Mouse (Mus musculus) MEL-GATA-1-ER (cell line): ENCODE data around the gene Hcar2.

Source experiments
- DNase-seq: peaks from one replicate; pipeline ENCODE4 v3.0.0-alpha.2; 2012; ENCODE audit warnings: low read depth; ENCODE audit errors: extremely low read depth

Gene Hcar2

DNA sequence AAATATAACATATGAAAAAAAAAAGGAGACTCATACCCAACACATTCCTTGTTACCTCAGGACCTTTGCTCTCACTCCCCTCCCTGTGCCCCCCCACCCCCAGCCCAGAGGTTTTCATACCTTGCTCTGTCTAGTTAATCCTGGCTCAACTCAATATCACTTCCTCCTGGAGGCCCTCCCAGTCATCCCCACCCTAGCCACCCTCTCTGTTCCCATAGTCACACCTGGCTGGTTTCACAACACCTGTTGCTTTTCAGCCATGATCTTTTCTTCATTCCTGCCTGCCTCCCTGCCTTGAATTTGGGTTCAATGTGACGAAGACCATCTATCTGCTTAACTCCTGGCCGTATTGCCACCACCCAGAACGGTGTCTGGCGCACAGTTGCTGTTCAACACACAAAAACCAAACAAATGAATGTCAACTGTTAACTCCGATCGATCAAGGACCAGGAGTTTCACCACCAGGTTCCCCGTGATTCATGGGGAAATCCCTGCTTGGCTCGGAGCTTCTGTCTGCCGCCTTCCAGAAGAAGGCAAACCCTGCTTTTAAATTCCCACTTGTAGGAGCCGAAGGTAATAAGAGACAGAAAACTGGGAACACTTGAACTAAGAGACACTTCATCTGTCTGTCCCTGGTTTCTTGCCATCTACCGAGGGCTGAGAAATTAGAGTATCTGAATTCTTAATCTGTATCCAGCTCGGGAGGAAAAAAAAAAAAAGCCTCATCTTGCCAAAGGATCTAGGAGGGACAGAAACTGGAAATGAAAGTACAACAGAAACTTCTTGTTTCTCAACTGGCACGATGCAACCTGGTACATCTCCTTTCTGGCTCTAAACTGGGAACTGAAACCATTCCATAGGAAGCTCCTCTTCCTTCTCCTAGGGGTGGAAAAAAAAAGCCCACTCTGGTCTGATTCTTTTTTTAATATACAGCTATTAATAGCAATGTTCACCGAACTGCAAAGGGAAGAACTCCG lies 2.6 kb downstream of the Hcar2 start:
- DNase-seq, result no peak

DNA sequence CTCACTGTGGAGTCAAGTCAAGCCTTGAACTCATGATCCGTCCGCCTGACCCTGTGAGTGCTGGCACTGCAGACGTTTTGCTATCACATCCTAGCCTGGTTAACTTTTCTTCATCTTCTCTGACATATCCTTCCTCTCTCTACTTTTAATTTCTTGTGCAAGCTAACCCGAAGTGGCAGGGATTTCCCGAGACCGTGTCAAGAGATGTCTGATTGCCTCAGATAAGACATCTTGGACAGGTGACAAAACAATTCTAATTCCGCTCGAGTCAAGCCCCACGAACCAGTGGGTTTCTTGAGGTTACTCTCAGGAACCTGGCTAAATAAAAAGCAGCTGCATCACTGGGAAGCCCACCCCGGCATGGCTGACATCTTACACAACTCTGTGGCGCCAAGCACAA lies 6.5 kb downstream of the Hcar2 start:
- no peak for DNase-seq

DNA sequence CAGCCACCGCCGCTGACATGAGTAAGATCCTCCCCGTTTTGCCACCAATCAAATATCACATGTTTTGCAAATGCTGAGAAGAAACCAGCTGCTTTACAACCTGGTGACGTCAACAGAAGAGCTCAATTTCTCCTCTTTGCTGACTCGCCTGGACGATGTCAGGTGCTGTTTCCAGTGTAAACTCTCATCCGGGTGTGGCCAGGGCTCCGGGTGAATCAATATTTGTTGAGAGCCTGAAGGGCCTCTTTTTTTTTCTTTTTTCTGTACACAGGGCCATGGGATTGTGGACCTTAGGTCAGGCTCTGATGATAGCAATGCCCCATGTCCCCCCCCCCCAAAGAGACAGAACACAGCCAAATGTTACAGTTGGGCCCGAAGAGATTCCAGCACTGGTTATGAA lies 10.8 kb downstream of the Hcar2 start:
- no peak for DNase-seq

DNA sequence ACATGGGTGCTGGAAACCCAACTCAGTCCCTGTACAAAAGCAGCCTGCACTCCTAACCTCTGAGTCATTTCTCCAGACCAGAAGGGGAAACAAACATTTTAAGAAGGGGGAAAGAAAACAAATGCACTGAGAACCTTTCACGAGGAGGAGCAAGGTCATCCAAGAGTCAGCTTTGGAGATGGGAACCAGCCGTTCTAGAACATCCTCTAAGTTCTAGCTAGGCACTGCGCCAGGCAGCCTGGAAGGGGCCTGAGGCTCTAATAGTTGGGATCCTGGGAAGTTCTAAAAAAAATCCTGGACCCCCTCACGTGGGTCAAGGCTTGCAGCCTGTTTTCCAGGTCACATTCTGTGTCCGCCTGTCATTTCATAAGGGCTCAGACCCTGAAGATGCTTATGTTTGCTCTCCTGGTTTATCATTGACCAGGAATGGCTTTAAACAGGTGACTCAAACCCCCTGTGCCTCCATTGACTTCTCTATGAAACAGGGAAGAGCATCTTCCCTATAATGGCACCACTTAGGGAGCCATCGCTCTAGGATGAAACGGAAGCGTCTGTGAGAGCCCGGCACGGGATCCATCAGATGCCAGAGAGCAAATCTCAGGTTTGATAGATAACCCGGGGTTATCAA lies 11.3 kb downstream of the Hcar2 start:
- no peak for DNase-seq

DNA sequence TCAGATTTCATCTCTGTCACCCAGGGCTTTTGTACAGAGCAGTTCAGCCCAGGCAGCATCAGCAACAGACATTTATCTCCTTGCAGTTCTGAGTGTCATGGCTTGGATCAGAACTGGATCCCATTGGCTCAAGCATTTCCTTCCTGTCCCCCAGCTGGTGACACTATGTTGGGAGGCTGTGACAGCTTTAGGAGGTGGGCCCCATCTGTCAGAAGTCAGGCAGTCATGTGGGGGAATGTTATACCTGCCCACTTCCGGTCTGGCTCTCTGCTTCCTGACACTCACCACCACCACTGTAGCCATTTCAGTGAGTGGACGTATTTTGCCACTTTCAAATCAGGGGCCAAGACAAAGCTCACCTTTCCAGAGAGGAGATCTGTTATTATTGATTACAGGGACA lies 13.9 kb downstream of the Hcar2 start:
- DNase-seq, result no peak

DNA sequence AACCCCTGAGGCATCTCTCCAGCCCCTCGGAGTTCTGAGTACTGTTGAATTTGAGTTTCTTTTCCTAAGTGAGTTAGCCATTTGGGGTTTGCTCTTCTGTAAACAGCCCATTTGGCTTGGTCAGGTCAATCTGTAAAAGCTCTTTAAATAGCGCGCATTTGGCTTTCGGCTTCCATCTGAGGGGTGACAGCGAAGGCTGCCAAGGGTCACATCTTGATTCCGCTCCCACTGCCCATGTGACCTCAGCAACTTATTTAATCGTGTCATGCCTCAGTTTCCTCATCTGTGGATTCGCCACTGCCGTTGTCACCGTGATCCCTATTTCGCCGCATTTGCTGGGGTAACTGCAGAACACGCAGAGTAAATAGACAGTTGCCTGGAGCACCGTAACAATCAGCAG lies 21.0 kb downstream of the Hcar2 start:
- DNase-seq, result no peak

DNA sequence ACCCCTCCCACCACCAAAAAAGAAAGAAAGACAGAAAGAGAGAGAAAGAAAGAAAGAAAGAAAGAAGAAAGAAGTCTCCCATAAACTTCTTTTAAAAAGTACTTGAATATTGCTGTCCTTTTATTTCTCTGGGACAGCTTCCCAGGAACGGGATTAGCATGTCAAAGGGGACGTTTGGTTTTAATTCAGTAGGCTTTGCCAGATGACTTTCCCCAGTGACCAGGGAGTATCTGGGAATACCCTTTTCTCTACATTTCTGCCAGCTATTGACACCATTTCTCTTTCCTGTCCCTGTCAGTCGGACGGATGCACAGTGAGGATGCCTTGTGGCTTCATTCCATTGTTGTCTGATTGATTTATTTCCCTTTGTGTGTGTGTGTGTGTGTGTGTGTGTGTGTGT lies 21.5 kb downstream of the Hcar2 start:
- DNase-seq, result no peak

DNA sequence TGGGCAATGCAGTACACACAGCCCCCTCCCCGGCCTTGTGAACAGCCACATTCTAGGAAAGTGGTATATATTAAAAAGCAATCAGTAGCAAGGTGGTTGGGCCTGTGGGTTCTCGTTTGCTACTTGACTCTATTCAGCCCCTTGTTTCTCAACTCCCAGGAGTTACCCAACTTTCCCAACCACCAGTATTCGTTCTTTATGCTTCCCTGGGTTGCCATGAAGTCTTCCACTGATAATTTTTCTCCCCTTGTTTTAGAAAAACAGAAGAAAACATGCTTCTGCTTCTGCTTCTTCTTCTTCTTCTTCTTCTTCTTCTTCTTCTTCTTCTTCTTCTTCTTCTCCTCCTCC lies 22.4 kb downstream of the Hcar2 start:
- no peak for DNase-seq

DNA sequence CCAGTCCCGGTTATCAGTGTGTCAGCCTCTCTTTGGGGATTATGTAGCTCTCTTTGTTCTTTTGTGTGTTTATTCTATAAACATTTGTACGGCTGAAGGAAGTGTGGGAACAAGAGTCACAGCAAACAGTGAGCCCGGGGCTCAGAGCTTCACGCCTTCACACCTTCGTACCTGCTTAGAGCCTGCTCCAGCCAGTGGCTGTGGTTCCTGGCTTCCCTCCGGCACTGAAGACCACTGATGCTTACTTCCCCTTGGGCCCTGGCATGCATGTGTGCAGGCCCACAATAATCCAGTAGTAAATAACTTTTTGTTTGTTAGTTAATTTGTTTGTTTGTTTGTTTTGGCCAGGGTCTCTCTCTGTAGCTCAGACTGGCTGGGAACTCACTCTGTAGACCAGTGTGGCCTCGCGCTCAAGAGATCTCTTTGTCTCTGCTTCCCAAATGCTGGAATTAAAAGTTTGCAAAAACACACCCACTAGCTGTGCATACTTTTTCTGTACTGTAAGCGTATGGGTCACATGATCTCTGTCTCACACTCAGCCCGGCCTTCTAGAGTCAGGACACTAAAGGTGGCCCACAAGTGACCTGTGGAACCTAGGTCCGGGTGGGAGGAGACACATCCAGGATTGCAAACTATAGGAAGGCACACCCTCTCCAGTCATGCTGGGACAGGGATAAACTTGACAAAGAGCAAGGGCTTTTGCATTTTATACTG lies 22.9 kb downstream of the Hcar2 start:
- DNase-seq, result no peak

DNA sequence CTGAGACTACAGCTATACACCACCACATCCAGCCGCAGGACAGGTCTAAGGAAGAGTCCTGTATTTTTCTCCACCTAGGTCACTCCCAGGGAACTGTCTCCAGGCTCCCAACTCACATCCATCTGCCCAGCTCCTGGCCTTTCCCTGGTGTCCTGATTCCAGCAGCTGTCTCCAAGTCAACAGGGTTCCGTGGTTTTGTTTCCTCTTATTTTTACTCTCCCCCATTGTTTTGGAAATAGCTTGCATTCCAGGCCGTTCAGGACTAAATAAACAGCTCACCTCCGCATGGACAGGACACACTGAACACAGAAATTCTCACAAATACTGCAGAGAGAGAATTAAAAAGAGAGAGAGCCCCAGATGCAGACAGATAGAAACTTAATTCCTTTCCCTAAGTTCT lies 27.9 kb downstream of the Hcar2 start:
- DNase-seq, result no peak

DNA sequence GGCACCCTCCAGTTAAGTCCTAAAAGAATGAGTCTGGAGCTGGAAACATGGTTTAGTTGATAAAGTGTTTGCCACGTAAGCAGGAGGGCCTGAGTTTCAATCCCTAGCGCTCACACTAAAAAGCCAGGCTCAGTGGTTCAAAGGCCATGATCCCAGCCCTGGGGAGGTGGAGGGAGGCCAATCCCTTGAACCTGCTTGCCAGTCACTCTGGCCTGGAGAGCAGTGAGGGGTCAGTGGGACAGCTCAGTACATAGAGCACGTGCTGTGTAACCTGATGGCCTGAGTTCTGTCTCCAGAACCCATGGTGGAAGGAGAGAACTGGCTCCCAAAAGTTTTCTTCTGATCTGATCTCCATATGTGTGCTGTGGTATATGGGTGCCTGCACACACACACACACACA lies 30.5 kb downstream of the Hcar2 start:
- no peak for DNase-seq

DNA sequence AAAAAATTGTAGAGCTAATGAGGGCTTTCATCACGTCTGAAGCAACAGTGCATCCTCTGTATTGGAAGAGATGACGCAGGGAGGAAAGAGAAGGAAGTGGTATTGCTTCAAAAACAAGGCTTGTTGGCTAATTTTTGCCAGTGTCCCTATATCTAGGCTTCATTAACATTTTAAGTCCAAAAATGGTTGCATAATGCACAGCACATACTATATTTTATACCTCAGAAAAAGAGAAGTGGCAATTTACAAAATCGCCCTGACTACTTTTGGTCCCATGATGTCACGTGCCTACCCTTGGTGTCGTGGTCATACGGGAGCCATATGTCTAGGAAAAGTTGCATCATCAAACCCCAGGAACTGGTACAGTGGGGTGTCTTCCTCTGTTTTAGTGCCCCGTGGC lies 33.0 kb downstream of the Hcar2 start:
- DNase-seq, result no peak

DNA sequence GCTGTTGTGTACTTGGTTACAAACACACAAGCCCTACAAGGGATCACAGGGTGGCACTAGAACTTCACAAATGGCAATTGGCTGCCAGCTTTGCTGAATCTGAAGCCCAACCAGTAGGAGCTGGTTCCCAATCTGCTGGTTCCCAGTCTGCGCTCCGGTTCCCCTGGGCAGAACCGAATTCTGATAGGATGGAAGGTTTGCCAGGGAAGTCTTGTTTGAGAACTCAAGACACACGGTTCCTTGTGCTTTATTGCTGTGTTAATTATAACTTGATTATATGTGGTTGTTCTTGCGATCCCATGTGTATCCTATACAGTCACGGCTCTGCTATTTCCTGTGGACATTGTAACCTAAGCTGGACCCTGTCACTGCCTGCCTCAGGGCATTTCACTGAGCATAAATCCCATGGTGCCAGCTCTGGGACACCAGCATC lies 37.6 kb downstream of the Hcar2 start:
- DNase-seq, result no peak

DNA sequence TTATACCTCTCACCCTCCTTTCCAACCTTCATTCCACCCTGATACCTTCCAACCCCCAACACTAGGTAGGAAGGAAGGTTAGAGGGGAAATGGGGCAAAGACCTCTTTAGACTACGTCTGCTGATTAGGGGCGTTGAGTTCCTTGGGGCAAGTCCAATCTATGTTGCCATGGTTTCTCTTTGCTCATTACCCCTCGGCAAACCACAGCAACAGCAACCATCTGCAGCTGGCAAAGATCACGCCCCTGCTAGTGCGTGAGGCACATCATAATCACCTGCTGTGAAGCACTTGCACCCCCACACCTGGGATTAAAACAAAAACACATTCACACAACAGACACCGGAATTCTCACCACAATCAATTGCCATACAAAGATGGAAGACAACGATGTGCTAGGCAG lies 42.6 kb downstream of the Hcar2 start:
- DNase-seq, result no peak

DNA sequence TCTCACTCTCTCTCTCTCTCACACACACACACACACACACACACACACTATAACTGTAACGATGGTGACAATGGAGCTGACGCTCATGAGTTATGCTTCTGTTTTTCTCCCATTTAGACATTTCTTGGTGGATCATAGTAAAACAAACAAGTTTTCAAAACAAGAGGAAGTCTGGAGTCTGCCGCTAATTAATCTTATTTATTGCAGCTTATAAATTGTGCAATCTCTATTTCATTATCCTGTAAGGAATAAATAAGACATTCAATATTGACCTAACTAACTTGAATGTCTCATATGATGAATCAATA lies 44.1 kb downstream of the Hcar2 start:
- DNase-seq, result no peak

DNA sequence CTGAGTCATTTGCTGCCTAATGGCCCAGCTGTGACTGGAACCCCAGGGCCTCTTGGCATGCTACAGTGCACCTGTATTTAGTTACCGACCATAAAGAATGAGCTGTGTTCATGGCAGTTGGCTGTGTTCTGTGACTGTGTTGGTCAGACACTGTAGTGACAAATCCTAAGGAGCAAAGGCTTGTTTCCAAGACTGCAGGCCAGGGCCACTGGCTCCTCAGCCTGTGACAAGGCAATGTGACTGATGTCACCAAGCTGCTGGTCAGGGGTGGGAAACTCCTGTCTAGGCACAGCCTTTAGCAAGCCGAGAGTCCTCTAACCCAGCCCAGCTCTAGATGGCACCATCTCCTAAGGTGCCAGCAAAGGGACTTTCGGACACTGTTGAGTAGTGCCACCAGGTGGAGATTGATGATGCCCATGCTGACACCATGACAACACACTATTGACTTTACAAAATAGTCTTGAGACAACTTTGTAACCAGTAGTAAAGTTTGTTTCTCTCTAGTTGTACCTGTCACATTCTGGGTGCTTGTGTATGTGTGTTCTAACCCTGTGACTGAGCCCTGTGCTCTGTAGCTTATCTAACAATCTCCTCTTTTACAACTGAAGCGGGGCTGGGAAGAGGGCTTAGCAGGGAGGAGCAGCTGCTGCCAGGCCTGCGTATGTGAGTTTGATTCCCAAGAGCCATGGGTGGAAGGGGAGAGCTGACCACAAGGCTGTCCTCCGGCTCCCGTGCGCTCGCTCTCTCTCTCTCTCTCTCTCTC lies 44.6 kb downstream of the Hcar2 start:
- no peak for DNase-seq

DNA sequence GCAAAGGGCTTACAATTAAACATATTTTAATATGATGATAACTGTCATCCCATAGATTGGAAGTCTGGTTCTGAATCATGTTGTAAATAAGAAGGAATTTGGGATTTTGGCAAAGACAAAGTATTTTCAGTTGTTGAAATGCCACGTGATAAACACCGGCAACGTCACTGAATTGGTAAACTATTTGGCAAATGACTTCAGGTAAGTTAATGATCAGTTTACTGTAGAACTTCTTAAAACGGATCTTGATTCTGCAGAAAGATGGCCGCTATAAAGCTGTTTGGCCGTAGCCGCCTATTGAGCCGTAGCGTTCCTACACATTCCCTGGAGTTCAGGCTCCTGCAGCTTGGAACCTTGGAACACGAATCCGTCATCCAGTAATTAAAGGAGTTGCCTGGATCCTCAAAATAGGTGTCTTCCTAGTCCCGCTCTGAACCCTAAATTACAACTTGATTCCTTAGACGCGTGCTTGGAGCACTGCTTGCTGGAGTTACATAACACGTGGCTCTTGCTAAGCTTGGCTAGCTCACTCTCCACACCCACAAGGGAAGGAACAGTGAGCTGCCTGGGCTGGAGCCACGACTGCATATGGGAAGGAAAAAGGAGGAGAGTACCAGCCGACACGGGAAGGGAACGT lies 46.2 kb downstream of the Hcar2 start:
- DNase-seq, result no peak

DNA sequence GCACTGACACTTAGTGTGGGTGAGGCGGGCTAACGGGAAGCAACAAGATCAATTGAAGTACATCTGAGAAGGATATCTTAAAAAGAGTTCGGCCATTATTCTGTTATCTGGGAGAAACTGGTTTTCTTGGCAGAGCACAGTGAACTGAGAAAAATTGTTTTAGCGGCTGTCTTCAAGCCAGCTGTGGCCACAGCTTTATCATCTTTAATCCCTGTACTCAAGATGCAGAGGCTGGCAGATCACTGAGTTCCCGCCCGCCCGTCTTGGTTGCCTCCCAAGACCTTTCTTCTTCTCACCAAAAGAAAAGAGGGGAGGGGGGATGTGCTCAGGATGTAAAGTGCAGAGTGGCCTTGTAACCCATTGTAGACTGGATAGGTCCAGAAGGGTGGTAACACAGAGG lies 48.4 kb downstream of the Hcar2 start:
- DNase-seq, result no peak
